Mouse (Mus musculus) spleen, embryonic (tissue): ENCODE results near the gene Tbr1.

Source experiments
- CTCF ChIA-PET: fragments of 350-600 bp; sonication (Branson Sonifier 250); formaldehyde crosslinking; loops from one replicate; lab custom pipeline; 2022; lab: Charles Lee

Tbr1 gene

DNA sequence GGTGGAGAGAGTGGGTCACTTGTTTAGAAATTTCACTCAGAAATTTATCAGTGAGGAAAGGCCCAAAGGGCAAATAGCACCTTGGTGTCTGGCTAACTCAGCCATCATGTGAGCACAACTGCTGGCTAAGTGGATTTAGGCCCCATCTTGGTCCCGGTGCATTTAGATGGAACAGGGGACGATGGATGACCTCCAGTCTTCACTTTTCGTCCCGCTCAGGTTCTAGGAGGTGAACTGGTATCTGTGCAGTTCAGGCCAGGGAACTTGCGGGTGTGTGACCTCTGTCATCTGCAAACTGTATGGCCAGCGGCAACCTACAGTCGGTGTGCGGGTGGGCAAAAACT, 8.4 kb downstream of the Tbr1 start:
- CTCF ChIA-PET, result interaction anchor here (1.4 kb wide), 1 partner anchor 12 kb away, joined by 5 read pairs; no protein-coding TSS in a partner anchor

DNA sequence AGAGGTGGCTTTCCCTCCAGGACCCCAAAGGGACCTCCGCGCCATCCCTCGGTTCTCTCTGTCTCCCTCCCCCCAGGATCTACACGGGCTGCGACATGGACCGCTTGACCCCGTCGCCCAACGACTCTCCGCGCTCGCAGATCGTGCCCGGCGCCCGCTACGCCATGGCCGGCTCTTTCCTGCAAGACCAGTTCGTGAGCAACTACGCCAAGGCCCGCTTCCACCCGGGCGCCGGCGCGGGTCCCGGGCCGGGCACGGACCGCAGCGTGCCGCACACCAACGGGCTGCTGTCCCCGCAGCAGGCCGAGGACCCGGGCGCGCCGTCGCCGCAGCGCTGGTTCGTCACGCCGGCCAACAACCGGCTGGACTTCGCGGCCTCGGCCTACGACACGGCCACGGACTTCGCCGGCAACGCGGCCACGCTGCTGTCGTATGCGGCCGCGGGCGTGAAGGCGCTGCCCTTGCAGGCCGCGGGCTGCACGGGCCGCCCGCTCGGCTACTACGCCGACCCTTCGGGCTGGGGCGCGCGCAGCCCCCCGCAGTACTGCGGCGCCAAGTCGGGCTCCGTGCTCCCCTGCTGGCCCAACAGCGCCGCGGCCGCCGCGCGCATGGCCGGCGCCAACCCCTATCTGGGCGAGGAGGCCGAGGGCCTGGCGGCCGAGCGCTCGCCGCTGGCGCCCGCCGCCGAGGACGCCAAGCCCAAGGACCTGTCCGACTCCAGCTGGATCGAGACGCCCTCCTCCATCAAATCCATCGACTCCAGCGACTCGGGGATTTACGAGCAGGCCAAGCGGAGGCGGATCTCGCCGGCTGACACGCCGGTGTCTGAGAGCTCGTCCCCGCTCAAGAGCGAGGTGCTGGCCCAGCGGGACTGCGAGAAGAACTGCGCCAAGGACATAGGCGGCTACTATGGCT, 9.0 kb downstream of the Tbr1 start:
- CTCF ChIA-PET, result no interaction called here

DNA sequence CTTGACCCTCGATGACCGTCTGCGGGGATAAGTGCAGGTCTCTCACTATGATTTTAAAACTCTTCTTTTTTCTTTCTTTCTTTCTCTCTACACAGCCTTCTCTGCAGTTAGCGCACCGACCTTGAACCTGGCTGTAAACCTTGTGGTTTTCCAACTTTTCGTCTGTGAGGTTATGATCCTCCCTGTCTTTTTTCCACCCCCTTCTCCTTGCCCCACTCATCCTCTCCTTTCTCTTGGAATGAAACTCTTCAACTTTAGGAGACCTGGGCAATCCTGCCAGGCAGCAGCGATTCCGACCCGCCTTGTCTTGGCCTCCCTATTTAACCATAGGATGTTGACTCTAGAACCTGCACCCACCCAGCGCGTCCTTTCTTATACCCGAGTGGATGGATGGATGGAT, 9.8 kb downstream of the Tbr1 start:
- CTCF ChIA-PET, result no interaction called here

DNA sequence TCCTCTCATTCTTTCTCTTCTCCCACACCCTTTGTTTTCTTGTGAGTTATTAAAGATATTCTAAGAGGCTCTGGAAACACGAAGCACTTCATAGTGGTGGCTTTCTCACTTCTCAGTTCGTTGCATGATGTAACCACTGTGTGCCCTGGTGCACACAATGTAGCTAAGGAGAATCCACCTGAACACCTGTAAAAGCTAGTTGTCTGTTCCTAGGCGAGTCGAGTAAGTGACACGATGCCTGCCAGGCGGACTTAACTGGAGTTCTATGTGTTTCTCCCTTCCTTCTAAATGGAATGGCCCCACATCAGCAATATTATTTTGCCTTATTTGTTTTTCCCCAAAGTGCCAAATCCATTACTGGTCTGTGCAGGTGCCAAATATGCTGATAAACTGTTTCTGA, 10.4 kb downstream of the Tbr1 start:
- CTCF ChIA-PET, result no interaction called here

DNA sequence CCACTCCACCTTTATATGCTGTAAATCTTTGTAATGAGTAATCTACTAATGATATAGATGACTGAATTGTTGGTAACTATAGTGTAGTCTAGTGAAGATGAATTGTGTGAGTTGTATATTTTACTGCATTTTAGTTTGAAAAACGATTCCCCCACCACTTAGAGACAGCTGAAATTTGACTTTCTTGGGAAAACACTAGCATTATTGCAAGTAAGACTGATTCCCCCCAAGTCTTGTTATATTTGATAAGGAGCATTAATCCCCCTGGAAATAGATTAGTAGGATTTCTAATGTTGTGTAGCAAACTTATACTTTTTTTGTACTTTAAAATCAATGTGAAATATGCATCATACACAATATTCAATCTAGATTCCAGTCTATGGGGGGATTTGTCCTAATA, 10.8 kb downstream of the Tbr1 start:
- CTCF ChIA-PET, result no interaction called here

DNA sequence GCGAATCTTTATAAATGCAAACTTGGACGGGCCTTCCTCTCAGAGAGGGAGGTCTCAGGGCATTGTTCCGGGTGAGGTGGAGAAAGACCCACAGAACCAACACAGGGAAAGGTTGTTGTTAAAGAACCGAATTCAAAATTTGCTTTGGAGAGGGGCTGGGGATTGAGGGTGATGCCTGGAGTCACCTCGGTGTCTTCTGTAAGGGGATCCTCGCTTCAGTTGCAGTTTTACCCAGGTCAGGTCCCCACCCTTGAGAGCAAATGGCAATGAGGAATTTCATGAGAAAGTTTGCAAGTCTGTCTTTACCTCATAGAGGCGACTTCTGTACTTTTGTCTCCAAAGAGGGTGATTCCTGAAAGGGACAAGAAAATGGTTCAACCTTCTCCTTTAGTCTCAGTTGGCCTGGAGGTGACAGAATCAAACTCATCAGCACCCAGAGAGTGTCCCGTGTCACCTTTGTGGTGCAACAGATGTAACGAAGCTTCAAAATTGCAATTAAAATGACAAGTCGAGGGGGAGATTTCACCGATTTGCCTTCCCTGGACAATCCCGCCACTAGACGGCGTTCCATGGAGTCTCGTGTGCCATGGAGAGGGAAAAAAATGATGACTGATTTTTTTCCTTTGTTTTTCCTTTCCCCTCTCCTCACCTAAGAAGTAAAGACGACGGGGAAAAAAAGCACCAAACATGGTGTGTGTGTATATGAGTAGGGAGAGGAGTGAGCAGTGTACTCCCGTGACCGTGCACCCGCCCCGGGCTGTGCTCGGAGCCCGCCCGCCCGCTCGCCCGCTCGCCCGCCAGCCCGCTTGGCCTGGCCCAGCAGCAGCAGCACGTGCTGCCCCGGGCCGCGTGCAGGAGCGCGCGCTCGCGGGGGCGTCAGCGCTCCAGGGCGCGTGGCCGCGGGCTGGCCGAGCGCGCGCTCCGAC, 12.1 kb downstream of the Tbr1 start:
- CTCF ChIA-PET, result interaction anchor here (0.7 kb wide), 1 partner anchor 973 kb away, joined by 3 read pairs; no protein-coding TSS in a partner anchor

DNA sequence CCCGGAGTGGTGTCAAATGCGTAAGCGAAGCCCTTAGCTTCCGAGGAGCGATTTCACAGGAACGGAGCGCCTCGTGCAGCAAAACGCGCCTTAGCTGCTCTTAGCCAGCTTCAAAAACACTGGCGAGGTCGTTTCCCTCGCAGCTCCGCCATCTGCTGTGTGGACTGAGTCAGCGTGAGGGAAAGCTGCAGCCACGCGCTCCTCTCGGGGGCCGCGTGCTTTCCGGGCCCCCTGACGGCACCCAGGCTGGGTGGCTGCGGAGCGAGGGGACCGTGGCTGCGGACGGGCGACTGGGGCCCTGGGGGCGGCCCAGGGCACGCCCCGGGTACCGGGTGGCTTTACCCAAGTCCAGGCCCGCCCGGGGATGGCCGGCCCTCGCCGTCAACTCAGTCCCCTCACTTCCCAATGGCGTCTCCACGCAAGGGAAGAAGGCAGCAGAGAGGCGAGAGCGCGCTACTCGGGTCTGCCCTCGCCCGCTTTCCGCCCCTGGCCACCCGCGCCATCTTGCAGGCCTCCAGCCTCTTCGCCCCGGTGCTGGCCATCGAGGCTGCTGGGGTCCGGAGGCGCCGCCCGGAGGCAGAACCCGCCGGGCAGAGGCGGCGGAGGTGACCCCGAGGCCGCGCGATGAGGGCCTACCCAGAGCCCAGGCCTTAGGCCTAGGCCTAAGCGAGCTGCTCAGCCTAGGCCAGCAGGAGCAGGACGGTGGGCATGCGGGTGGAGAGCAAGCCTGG, 13.0 kb downstream of the Tbr1 start:
- CTCF ChIA-PET, result no interaction called here

DNA sequence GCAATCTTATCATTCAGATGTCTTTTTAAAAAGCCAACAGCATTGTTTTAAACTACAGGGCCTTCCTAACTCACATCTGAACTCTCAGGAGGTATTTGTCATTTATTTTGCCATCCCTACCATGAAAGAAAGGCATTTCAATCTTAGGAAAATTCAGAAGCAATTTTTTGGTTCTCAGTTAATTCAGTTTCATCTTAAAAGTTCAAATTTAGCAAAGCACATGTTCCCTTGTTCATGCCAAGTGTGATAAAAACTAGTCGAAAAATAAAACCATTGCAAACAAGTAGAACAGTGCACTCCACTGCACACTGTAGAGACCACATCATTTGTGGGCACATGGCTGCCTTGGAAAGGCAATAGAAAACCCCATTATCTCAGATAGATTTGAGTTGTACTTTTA, 15.5 kb downstream of the Tbr1 start:
- CTCF ChIA-PET, result no interaction called here

DNA sequence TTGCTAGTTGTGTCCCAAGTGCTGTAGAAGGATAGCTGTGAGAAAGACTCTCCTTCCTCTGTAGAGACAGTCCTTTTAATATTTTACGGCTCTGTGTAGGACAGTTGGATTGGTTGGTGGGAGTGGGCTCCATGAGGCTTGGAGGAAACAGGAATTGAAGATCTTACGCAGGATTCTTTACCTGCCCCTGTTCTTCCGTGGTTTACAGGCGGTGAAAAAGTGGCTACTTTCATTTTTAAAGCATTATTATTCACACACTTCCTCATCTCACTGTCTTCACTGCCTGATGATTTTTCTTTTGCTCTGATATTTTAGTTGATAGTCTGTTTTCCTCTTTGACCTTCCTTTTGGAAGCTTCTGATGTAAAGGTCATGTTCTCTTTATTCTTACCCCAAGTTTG, 17.5 kb downstream of the Tbr1 start:
- CTCF ChIA-PET, result no interaction called here

DNA sequence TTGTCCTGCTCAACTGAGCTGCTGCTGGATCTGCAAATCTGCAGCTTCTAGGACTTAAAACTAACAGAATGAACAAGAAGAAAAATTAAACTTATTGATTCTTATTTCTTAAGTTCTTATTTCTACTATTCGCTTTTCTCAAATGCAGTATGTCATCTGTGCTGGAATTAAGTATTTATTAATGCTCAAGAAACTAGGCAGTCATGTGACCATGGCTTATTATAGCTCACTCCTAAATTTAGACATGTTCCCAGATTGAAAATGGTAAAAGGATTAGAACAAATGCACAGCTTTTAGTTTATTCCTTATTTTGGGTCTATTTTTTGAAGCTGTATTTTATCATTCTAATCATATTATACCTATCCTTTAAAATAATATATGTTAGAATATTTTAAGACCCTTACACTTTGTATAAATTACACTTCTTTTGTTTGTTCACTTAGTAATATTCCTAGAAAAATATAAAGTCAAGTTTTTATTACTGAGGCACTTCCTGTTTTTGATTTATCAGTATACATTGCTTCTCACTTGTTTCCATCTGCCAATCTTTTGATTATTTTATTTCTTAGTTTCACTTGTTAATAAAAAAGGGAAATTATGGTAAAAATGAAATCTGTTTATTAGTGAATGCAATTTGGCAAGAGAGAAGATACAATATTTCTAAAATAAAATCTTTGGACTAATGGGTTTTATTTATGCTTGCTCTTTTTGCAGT, 20.9 kb downstream of the Tbr1 start:
- CTCF ChIA-PET, result no interaction called here

DNA sequence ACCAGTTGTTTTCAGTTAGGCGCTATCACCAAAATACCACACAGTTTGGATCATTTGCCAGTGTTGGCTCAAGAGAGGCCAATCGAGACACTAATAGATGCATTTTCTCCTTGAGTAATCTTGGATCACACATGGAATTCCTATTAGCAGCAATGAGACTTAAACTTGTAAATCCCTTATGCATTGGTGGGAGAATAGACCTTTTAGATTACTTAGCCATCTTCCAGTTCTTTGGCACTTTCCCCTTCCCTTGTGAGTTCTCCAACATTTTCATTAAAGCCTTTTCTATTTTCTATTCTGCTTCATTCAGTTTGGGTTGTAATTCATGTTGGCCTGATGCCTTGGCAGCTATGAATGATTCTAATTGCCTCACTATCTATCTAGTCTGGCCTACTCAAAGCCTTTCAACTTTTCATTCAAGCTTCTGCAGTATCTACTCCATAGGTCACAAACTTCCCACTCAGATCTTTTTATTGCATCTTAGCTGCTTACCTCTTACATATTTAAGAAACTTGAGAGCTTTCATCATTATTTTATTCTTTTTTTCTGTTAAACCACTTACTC, 34.6 kb downstream of the Tbr1 start:
- CTCF ChIA-PET, result no interaction called here
